Mouse (Mus musculus): ENCODE results near the gene Dppa3.

DNA sequence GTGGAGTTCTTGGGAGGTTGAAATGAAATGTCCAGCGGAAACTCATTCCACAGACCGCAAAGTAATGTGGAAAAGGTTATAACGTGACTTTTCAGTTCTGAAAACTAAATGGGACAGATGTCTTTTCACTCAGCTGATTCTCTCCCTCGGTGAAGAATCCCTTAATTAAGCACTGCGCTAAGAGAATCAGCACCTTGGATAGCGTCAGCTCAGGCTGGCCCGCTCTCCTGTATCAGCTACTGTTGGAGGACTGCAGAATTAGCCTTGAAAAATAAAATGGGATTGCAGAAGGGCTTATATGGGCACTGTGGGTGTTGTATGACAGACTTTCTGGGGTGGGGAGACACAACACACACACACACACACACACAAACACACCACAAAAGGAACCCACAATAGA lies 33.4 kb downstream of the Dppa3 start:
- TF ChIP-seq GATA1 (IDR thresholded peaks at IDR 0.05; ENCODE audit: low read length): no peak
- no peak for TF ChIP-seq TAL1 (IDR thresholded peaks at IDR 0.05; ENCODE audit: low read length)

Data from erythroblast, embryonic 14.5 days (primary cell).